19 mouse cellular contexts compared by ENCODE assay signal in the genomic region with DNA sequence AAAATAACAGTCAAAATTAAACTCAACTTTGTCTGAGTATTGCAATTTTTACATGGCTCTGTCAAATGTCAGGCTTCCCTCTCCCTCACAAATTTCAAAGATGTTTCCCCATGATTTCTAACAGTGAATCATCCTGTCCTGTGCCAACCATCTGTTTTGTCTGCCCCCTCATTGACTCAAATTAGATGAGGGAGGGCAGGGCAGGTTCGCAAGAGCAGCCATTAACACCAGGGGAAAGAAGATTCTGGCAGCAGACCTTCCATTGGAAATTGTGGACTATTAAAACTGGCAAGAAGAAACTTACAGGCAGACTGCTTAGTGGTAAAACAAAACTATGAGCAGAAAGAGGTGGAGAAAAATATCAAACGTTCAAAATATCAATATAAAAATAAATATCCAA.
DNase-seq lines count a peak whose midpoint lies in the region; ATAC-seq and TF ChIP-seq lines count a peak whose summit lies in the region.
"Had no signal": no experiment of that assay in that cellular context is flagged by ENCODE, and none has a peak within 500 bp of the region (broad histone marks: within the 10 kb centered on the region; RNA-seq: fewer than 3 reads in every experiment).

No protein-coding gene starts in this region.

- no peak overlapping the region for H3K9ac ChIP-seq in forebrain, embryonic 14.5 days (ENCODE audit: low read length)
- H3K9ac ChIP-seq in forebrain, embryonic 11.5 days (ENCODE audit: low read length), result no peak overlapping the region
- H3K9ac ChIP-seq: forebrain, embryonic 13.5 days had no signal

- H3K27ac ChIP-seq in forebrain, embryonic 14.5 days (ENCODE audit: low read depth, low read length), result no peak overlapping the region
- no peak overlapping the region for H3K27ac ChIP-seq in forebrain, embryonic 11.5 days (ENCODE audit: low read depth, low read length)
- peak overlapping the region; percentile 81 for H3K27ac ChIP-seq in layer of hippocampus, adult 2 months
- H3K27ac ChIP-seq: forebrain, embryonic 13.5 days; heart, embryonic 10.5 days had no signal

- H3K4me3 ChIP-seq in forebrain, embryonic 14.5 days (ENCODE audit: low read depth, low read length), result no peak overlapping the region
- no peak overlapping the region for H3K4me3 ChIP-seq in forebrain, embryonic 11.5 days (ENCODE audit: low read depth, low read length)
- H3K4me3 ChIP-seq in layer of hippocampus, adult 2 months, result no peak overlapping the region
- H3K4me3 ChIP-seq: forebrain, embryonic 13.5 days; heart, embryonic 10.5 days; megakaryocyte, embryonic 14.5 days had no signal

- no peaks in the 10 kb centered on the region for H3K27me3 ChIP-seq in forebrain, embryonic 14.5 days (replicated peaks; ENCODE audit: control insufficient read depth, insufficient read depth, low read length)
- no peaks in the 10 kb centered on the region for H3K27me3 ChIP-seq in forebrain, embryonic 11.5 days (ENCODE audit: control insufficient read depth, insufficient read depth, low read length)
- H3K27me3 ChIP-seq: forebrain, embryonic 13.5 days; megakaryocyte, embryonic 14.5 days had no signal

- no peak for TF ChIP-seq CTCF in layer of hippocampus, adult 2 months (conservative IDR thresholded peaks at IDR 0.05)

- ATAC-seq in forebrain, embryonic 14.5 days, result no peak
- no peak for ATAC-seq in forebrain, embryonic 11.5 days (replicated peaks; ENCODE audit: low FRiP score)
- ATAC-seq in megakaryocyte-erythroid progenitor cell, adult 5-6 weeks (replicated peaks; ENCODE audit: low FRiP score, low TSS enrichment, poor library complexity, severe bottlenecking), result no peak
- ATAC-seq: forebrain, embryonic 13.5 days; midbrain, embryonic 16.5 days had no signal

- peak; percentile 4 for DNase-seq in forebrain, embryonic 14.5 days (ENCODE audit: low spot score)
- DNase-seq in forebrain, embryonic 11.5 days (ENCODE audit: low spot score), result no peak
- peak; percentile 58 for DNase-seq in 3T3-L1 (ENCODE audit: low read depth, low spot score)
- peak; percentile 71 for DNase-seq in Muller cell, postnatal 12 days (ENCODE audit: inconsistent ontology term)
- DNase-seq in layer of hippocampus, adult 2 months (ENCODE audit: low spot score in 2 of 2), result peak; percentile 60 to 80
- DNase-seq in retina, embryonic 14.5 days (ENCODE audit: low spot score), result no peak
- no peak for DNase-seq in thymus, postnatal 0 days (ENCODE audit: low spot score)
- DNase-seq: adrenal gland, postnatal 36 days; kidney, adult 8-10 months; kidney, postnatal 14 days; lung, adult 2 months; right cerebral cortex, postnatal 4 days; thymus, postnatal 36 days had no signal

- H3K9me3 ChIP-seq in forebrain, embryonic 14.5 days (replicated peaks; ENCODE audit: control insufficient read depth, low read length), result no peaks in the 10 kb centered on the region
- H3K9me3 ChIP-seq in forebrain, embryonic 11.5 days (ENCODE audit: control insufficient read depth, low read length), result no peaks in the 10 kb centered on the region
- H3K9me3 ChIP-seq: forebrain, embryonic 13.5 days; heart, embryonic 10.5 days had no signal

- no peak overlapping the region for H3K4me2 ChIP-seq in forebrain, embryonic 14.5 days (ENCODE audit: low read length)
- H3K4me2 ChIP-seq in forebrain, embryonic 11.5 days (ENCODE audit: low read depth, low read length, severe bottlenecking), result no peak overlapping the region
- H3K4me2 ChIP-seq: forebrain, embryonic 13.5 days; liver, embryonic 11.5 days had no signal

- H3K4me1 ChIP-seq in forebrain, embryonic 14.5 days (ENCODE audit: control insufficient read depth, insufficient read depth, low read length), result no peaks in the 10 kb centered on the region
- H3K4me1 ChIP-seq in forebrain, embryonic 11.5 days (replicated peaks; ENCODE audit: control insufficient read depth, insufficient read depth, low read length), result no peaks in the 10 kb centered on the region
- H3K4me1 ChIP-seq: forebrain, embryonic 13.5 days; heart, embryonic 10.5 days; megakaryocyte, embryonic 14.5 days had no signal

- 63% methylated on average over 2 of the region's 2 CpGs for WGBS in forebrain, embryonic 14.5 days
- 85% methylated on average over 2 of the region's 2 CpGs for WGBS in forebrain, embryonic 11.5 days

- no peaks in the 10 kb centered on the region for H3K36me3 ChIP-seq in forebrain, embryonic 14.5 days (ENCODE audit: control insufficient read depth, insufficient read depth, low read length)
- H3K36me3 ChIP-seq in forebrain, embryonic 11.5 days (ENCODE audit: control insufficient read depth, insufficient read depth, low read length), result no peaks in the 10 kb centered on the region
- H3K36me3 ChIP-seq: heart, embryonic 10.5 days had no signal

Comparison
In these comparisons a context has a peak if more than half of its experiments do, and no peak if none do; other contexts are left out.
1. DNase-seq: peak in forebrain, embryonic 14.5 days (single experiment), 3T3-L1 (single experiment), Muller cell, postnatal 12 days (single experiment) and layer of hippocampus, adult 2 months (2 of 2); none in forebrain, embryonic 11.5 days (single experiment), retina, embryonic 14.5 days (single experiment) and thymus, postnatal 0 days (single experiment).